Mouse (Mus musculus) neural tube, embryonic 14.5 days (tissue): ENCODE data around the gene Btd. TPM values are rescaled to one million over a fixed set of nuclear protein-coding genes. Genes with fewer than 3 reads are reported as not detected.

ENCODE experiments used
- ATAC-seq: fragments of 200-750 bp; cut with Nextera tagmentation; 2 replicates; pipeline ENCODE4 v1.8.0; 2017; ENCODE audit warnings: low read depth, mild to moderate bottlenecking, moderate TSS enrichment, moderate library complexity
- H3K27ac ChIP-seq: fragments of 300-500 bp; sonication (generic); 2 replicates; pipeline ENCODE4 v1.5.1; 2014; ENCODE audit warnings: low read depth, mild to moderate bottlenecking, control low read depth, low read length, moderate library complexity, mixed read lengths
- H3K27me3 ChIP-seq: fragments of 300-500 bp; sonication (generic); 2 replicates; pipeline ENCODE4 v1.6.1; 2014; ENCODE audit warnings: low read length; ENCODE audit not compliant: control insufficient read depth, insufficient read depth
- H3K36me3 ChIP-seq: fragments of 300-500 bp; sonication (generic); 2 replicates; pipeline ENCODE4 v1.6.1; 2014; ENCODE audit warnings: low read length, mixed read lengths; ENCODE audit not compliant: control insufficient read depth, insufficient read depth
- H3K4me1 ChIP-seq: fragments of 300-500 bp; sonication (generic); 2 replicates; pipeline ENCODE4 v1.6.1; 2014; ENCODE audit warnings: low read length; ENCODE audit not compliant: control insufficient read depth, insufficient read depth
- H3K4me2 ChIP-seq: fragments of 300-500 bp; sonication (generic); 2 replicates; pipeline ENCODE4 v1.6.1; 2014; ENCODE audit warnings: mild to moderate bottlenecking, low read depth, low read length, control low read depth
- H3K4me3 ChIP-seq: fragments of 300-500 bp; sonication (generic); 2 replicates; pipeline ENCODE4 v1.5.1; 2014; ENCODE audit warnings: low read depth, low read length, control low read depth, mixed read lengths
- H3K9ac ChIP-seq: fragments of 300-500 bp; sonication (generic); replicated peaks from 2 replicates; pipeline ENCODE4 v1.6.1; 2014; ENCODE audit warnings: low read depth, mild to moderate bottlenecking, control low read depth, low read length, mixed read lengths
- H3K9me3 ChIP-seq: fragments of 300-500 bp; sonication (generic); 2 replicates; pipeline ENCODE4 v1.6.1; 2016; ENCODE audit warnings: low read length; ENCODE audit not compliant: control insufficient read depth
- WGBS: fragments of 180-500 bp; shearing (Covaris S2); extraction: QIAGEN DNeasy Blood & Tissue Kit; methylation state at CpG from one replicate; pipeline ENCODE4 v1.1.7; 2014; 5-methylcytosine and 5-hydroxymethylcytosine counted together
- polyA plus RNA-seq: library from polyadenylated mRNA; unstranded; fragments of >200 nt; fragmentation: Nextera tagmentation; extraction: Ambion mirVana; gene quantifications from 2 replicates; pipeline ENCODE4 v1.2.1, GENCODE M21; 2014

Btd gene
- polyA plus RNA-seq, 1 experiment from 2014 or later, result 14.4 TPM

DNA sequence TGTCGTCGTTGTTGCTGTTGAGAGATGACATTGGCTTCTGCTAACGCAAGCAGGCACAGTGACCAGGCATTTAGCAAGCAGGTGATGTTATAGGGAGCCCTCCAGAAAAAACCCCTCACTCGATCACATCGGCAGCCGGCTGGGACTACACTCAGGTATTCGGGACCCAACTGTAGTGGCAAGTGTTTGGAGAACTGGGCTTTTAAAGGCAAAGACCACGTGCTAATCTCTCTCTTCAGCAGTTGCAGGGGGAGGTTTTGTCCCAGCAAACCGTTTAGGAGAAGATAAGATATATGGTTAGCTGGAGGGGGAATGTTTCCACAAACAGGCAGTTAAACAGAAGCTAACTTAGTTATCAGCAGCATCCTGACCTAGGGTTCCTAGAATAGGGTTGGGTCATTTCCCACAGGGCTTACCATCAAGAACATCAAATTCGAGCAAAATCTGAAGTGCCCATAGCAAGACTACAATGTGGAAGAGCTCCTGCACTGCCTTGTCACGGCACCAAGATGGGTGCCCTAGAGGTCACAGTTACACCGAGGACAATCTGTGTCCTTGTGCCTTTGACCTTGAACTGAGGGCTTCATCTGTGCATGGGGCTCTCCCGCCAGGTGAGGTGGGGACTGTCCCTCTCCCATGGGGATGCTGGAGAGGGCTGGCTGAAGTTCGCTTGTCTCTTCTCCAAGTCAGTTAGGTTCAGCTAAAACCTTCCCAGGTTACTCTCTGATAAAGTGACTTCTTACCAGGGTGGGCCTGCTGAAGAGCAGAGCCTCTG lies 12.5 kb downstream of the Btd start:
- ATAC-seq, result no peak
- Histone ChIP-seq H3K4me2 (no peak overlapping the region), H3K9ac (no peak overlapping the region), H3K4me1 (peaks cover 4% of the 10 kb centered on the region; the same call in 1 of the 2 replicates), H3K36me3 (no peaks in the 10 kb centered on the region), H3K27me3 (no peaks in the 10 kb centered on the region), H3K27ac (no peak overlapping the region), H3K4me3 (no peak overlapping the region), H3K9me3 (no peaks in the 10 kb centered on the region)
- 87% methylated on average over 14 of the region's 14 CpGs for WGBS

DNA sequence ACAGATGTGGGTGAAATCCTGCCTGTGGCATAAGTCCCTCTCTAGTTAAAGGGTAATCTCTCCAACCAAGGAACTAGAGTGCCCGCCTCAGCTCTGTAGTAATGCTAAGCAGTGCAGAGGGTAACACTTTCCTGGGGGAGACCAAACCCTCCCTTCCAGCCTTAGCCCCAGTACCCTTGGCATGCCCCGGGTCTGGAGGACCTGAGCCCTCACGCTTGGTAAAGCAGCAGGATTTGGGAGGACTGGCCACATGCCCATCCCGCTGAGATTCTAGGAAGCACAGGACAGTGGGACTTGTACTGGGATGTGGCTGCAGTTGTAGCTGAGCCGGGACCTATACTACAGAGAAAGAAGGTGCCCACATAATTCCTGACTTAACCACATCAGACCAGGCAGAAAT lies 14.0 kb downstream of the Btd start:
- H3K36me3 ChIP-seq, result no peaks in the 10 kb centered on the region
- H3K4me2 ChIP-seq, result no peak overlapping the region
- ATAC-seq, result no peak
- H3K27ac ChIP-seq, result no peak overlapping the region
- no peak overlapping the region for H3K9ac ChIP-seq
- H3K4me3 ChIP-seq, result no peak overlapping the region
- 92% methylated on average over 5 of the region's 5 CpGs for WGBS
- no peaks in the 10 kb centered on the region for H3K27me3 ChIP-seq
- no peaks in the 10 kb centered on the region for H3K9me3 ChIP-seq
- peaks cover 4% of the 10 kb centered on the region for H3K4me1 ChIP-seq

DNA sequence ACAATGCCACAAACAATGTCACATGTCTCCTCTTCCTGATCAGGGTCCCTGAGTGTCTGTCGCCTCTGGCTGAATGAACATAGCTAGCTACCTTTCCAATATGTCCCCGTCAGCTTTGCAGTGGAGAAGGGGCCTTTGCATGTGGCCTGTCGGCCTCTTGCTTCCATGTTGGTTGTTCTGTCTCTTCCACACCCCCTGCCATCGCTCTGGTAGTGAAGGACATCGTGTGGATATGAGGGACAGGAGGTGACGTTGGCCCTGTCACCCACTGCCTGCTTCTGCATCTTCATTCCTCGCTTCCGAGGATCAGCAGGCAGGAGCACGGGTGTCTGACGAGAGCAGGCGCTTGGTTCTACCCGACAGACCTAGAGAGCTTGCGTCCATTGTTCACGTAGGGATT lies 14.6 kb downstream of the Btd start:
- Histone ChIP-seq H3K9me3 (no peaks in the 10 kb centered on the region), H3K27ac (no peak overlapping the region), H3K9ac (no peak overlapping the region), H3K4me2 (no peak overlapping the region), H3K36me3 (no peaks in the 10 kb centered on the region), H3K27me3 (no peaks in the 10 kb centered on the region), H3K4me3 (no peak overlapping the region), H3K4me1 (peaks cover 9% of the 10 kb centered on the region)
- no peak for ATAC-seq
- 82% methylated on average over 14 of the region's 14 CpGs for WGBS

DNA sequence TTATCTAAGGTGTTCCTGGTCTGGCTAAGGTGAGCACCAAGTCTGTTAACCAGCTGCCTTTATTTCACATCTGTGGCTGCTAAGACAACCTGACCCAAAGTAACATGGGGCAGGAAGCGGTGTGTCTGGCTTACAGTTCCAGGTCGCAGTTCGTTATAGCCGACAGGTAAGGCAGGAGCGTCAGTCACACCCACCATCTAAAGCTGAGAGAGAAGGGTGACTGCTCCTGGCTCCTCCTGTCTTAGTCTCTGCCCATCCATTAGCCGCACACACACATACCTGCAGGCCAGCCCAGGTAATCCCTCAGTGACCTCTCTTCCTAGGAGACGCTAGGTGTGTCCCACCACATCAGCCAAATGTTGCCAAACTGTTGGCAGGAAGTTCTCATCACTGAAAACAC lies 15.6 kb downstream of the Btd start:
- ATAC-seq, result no peak
- Histone ChIP-seq H3K4me1 (peaks cover 14% of the 10 kb centered on the region), H3K4me2 (no peak overlapping the region), H3K4me3 (no peak overlapping the region), H3K9me3 (no peaks in the 10 kb centered on the region), H3K27me3 (no peaks in the 10 kb centered on the region), H3K27ac (no peak overlapping the region), H3K9ac (no peak overlapping the region), H3K36me3 (no peaks in the 10 kb centered on the region)
- 85% methylated on average over 7 of the region's 7 CpGs for WGBS

DNA sequence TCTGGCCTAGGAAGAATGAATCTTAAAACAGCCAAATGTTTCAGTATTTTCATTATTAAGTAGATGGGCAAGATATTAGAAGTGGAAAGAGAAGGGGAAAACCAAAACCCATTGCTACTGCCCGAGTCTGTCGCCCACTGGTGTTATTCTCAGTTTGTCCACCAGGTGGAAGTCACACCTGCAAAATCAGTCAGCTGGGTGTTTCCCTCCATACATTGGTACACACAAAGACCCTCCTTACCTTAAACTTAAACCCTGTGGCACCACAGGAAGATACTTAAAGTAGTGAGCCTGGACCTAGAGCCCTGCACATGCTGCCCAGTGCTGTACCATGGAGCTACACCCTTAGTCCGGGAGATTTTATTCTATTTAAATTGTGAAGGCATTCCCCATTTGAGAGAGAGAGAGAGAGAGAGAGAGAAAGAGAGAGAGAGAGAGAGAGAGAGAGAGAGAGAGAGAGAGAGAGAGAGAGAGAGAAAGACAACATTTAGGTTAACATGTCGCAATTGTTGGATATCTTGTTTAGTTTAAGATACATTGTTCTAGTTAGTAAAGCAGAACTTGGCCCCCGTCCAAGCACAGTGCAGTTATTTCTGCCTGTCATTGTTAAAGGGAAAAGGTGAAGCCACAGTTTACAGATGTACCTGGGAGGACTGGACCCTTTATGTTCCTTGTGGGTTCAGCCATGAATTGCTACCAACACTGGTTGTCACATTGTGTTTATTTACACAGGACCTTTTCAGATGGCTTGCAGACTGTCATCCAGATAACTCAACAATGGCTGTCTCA lies 16.2 kb downstream of the Btd start:
- Histone ChIP-seq H3K9ac (no peak overlapping the region), H3K4me2 (no peak overlapping the region), H3K4me3 (no peak overlapping the region), H3K9me3 (no peaks in the 10 kb centered on the region), H3K27me3 (no peaks in the 10 kb centered on the region), H3K27ac (peak overlapping the region; percentile 28; the same call in 1 of the 2 replicates), H3K4me1 (peaks cover 14% of the 10 kb centered on the region), H3K36me3 (no peaks in the 10 kb centered on the region)
- no peak for ATAC-seq
- WGBS, result 38% methylated on average over 5 of the region's 5 CpGs

DNA sequence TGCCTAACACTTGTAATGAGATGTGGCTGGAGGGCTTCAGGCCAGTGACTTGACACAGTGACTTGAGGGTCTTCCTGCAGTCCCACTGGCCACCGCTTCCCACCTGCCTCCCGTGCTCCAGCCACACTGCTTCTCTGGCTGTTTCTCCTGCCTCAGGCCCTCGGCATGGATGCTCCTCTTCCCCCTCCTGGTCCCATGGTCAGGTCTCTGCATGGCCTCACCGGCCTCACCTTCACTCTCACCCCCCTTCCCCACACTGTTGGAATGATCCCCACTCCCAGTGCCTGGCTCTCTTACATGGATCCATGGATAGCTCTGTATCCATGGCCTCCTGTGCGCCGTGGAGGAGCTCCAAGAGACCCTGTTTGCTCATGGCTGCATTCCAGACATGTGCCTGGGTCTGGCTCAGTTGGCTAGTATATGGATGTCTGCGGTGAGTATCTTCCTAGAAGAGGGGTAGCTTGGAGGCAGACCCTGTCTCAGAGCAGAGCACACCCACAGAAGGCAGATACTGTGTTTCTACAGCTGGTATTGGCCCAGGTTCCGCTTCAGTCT lies 17.4 kb downstream of the Btd start:
- Histone ChIP-seq H3K9ac (no peak overlapping the region), H3K27ac (no peak overlapping the region), H3K27me3 (no peaks in the 10 kb centered on the region), H3K36me3 (no peaks in the 10 kb centered on the region), H3K4me1 (peaks cover 25% of the 10 kb centered on the region), H3K4me2 (no peak overlapping the region), H3K9me3 (no peaks in the 10 kb centered on the region), H3K4me3 (no peak overlapping the region)
- no peak for ATAC-seq
- 88% methylated on average over 8 of the region's 8 CpGs for WGBS

DNA sequence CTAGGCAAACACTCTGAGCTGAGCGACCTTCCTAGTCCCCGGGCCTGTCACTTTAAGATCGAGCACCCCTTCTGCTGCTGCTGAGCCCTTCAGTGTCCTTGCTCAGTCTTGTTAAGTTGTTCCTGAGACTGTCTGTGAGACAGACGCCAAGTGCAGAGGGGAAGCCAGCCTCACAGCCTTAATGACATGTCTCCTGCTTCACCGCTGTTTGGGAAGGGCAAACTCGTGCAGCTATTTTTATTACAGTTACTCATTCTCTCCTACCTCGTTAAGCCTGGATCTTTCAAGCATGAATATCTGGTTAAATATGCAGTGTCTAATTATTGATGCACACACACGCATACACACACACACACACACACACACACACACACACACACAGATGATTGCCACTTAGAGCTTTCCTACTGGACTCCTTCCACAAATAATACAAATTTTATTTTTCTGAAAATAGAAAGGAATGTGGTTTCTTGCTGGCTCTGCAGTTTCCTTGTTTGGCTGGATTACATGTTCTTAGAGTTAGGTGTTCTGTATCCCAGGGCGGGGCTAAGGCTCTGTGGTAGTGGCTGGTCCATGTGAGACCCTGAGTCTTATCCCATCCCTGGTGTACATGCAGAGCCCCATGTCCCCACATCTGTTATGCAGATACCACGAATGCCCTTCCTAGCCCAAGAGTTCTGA lies 18.8 kb downstream of the Btd start:
- Histone ChIP-seq H3K4me2 (no peak overlapping the region), H3K9ac (0 out of 2 replicates have a peak overlapping the region, but pooled peaks have one; percentile 16), H3K4me3 (no peak overlapping the region), H3K9me3 (no peaks in the 10 kb centered on the region), H3K27ac (peak overlapping the region; percentile 97), H3K27me3 (no peaks in the 10 kb centered on the region), H3K36me3 (no peaks in the 10 kb centered on the region), H3K4me1 (peaks cover 37% of the 10 kb centered on the region)
- ATAC-seq, result no peak
- 37% methylated on average over 10 of the region's 10 CpGs for WGBS

DNA sequence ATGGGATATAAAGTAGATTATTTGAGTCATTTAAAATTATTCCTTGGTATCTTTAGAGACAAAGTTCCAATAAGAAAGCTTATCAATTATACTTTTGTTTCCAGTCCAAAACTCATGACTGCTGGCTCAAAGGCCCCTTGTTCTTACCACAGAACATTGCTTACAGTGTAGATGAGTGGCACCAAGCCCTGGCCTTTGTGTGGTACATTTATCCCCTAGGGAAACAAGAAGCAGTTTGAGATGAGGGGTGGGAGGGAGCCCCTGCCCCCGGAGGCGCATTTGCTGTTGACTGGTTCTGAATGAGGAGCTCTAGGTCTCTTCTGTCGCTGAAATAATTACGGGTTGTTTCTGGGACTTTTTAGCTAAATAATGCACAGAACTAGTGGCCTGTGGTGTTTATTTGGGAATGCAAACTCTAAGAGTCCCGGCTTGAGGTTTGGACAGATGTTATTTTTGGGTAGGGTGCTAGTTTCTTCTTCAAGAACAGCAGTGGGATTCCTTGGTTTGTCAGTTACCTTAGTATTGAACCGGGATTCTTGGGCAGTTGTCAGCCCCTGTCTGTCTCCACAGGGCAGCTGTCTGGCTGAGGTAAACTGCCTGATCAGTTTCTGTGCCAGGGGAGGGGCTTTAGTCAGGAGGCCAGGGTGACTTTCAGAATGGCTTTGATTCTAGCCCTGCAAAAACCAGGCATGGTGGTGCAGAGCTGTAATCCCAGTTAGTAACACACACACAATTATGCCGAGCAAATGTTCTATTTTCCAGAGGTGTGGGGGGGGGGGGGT lies 19.7 kb downstream of the Btd start:
- H3K9ac ChIP-seq, result no peak overlapping the region
- H3K4me1 ChIP-seq, result peaks cover 37% of the 10 kb centered on the region
- no peak overlapping the region for H3K4me2 ChIP-seq
- no peaks in the 10 kb centered on the region for H3K36me3 ChIP-seq
- H3K4me3 ChIP-seq, result no peak overlapping the region
- peak overlapping the region; percentile 97 for H3K27ac ChIP-seq
- no peaks in the 10 kb centered on the region for H3K9me3 ChIP-seq
- no peak for ATAC-seq
- H3K27me3 ChIP-seq, result no peaks in the 10 kb centered on the region
- 32% methylated on average over 7 of the region's 7 CpGs for WGBS
